Mouse (Mus musculus) midbrain, postnatal 0 days (tissue): ENCODE measurements around the gene Rasgef1c. TPM values are rescaled to one million over a fixed set of nuclear protein-coding genes. Genes with fewer than 3 reads are reported as not detected.

ENCODE experiments used
- ATAC-seq: fragments of 200-750 bp; cut with Nextera tagmentation; 2 replicates; pipeline ENCODE4 v1.8.0; 2017; ENCODE audit warnings: moderate number of reproducible peaks, mild to moderate bottlenecking, moderate TSS enrichment, moderate library complexity; ENCODE audit not compliant: low FRiP score
- DNase-seq: peaks from one replicate; pipeline ENCODE4 v3.0.0-alpha.2; 2015; ENCODE audit warnings: low spot score
- H3K27ac ChIP-seq: fragments of 300-500 bp; sonication (generic); 2 replicates; pipeline ENCODE4 v1.5.1; 2014; ENCODE audit warnings: low read depth, mild to moderate bottlenecking, low read length, mixed read lengths
- H3K27me3 ChIP-seq: fragments of 300-500 bp; sonication (generic); 2 replicates; pipeline ENCODE4 v1.6.1; 2014; ENCODE audit warnings: low read length, control low read depth, mixed read lengths; ENCODE audit not compliant: insufficient read depth
- H3K36me3 ChIP-seq: fragments of 300-500 bp; sonication (generic); 2 replicates; pipeline ENCODE4 v1.6.1; 2014; ENCODE audit warnings: low read length, control low read depth, mixed read lengths; ENCODE audit not compliant: insufficient read depth
- H3K4me1 ChIP-seq: fragments of 300-500 bp; sonication (generic); 2 replicates; pipeline ENCODE4 v1.6.1; 2014; ENCODE audit warnings: mild to moderate bottlenecking, control low read depth, antibody characterized with exemption, low read length, mixed read lengths; ENCODE audit not compliant: insufficient read depth
- H3K4me2 ChIP-seq: fragments of 300-500 bp; sonication (generic); 2 replicates; pipeline ENCODE4 v1.6.1; 2014; ENCODE audit warnings: low read depth, mild to moderate bottlenecking, low read length, mixed read lengths; ENCODE audit not compliant: poor library complexity, severe bottlenecking
- H3K4me3 ChIP-seq: fragments of 300-500 bp; sonication (generic); 2 replicates; pipeline ENCODE4 v1.5.1; 2014; ENCODE audit warnings: low read depth, mild to moderate bottlenecking, low read length, moderate library complexity
- H3K9ac ChIP-seq: fragments of 300-500 bp; sonication (generic); replicated peaks from 2 replicates; pipeline ENCODE4 v1.6.1; 2014; ENCODE audit warnings: mild to moderate bottlenecking, low read length, moderate library complexity, mixed read lengths; ENCODE audit not compliant: poor library complexity, severe bottlenecking
- H3K9me3 ChIP-seq: fragments of 300-500 bp; sonication (generic); 2 replicates; pipeline ENCODE4 v1.6.1; 2016; ENCODE audit warnings: low read length, control low read depth
- CTCF ChIP-seq: IDR thresholded peaks from 2 replicates; pipeline ENCODE4 v1.5.1; 2016; ENCODE audit warnings: antibody characterized with exemption, mild to moderate bottlenecking
- WGBS: fragments of 180-500 bp; shearing (Covaris S2); extraction: QIAGEN DNeasy Blood & Tissue Kit; methylation state at CpG from one replicate; pipeline ENCODE4 v1.1.7; 2014; 5-methylcytosine and 5-hydroxymethylcytosine counted together
- microRNA-seq: library from miRNA; unstranded; fragments of <30 nt; microRNA quantifications from one replicate; pipeline ENCODE4, GENCODE M21; 2016; ENCODE audit warnings: borderline number of aligned reads
- polyA plus RNA-seq: library from polyadenylated mRNA; unstranded; fragments of >200 nt; fragmentation: Nextera tagmentation; extraction: Ambion mirVana; gene quantifications from 2 replicates; pipeline ENCODE4 v1.2.1, GENCODE M21; 2015
- total RNA-seq: library from RNA; depleted of rRNA; stranded (reverse); fragments of >200 nt; gene quantifications from 2 replicates; pipeline ENCODE4 v1.2.3, GENCODE M21; 2014; rRNA removed

Rasgef1c gene
- total and polyA plus RNA-seq, 2 experiments from 2014 or later = 43.3 to 45.7 TPM

DNA sequence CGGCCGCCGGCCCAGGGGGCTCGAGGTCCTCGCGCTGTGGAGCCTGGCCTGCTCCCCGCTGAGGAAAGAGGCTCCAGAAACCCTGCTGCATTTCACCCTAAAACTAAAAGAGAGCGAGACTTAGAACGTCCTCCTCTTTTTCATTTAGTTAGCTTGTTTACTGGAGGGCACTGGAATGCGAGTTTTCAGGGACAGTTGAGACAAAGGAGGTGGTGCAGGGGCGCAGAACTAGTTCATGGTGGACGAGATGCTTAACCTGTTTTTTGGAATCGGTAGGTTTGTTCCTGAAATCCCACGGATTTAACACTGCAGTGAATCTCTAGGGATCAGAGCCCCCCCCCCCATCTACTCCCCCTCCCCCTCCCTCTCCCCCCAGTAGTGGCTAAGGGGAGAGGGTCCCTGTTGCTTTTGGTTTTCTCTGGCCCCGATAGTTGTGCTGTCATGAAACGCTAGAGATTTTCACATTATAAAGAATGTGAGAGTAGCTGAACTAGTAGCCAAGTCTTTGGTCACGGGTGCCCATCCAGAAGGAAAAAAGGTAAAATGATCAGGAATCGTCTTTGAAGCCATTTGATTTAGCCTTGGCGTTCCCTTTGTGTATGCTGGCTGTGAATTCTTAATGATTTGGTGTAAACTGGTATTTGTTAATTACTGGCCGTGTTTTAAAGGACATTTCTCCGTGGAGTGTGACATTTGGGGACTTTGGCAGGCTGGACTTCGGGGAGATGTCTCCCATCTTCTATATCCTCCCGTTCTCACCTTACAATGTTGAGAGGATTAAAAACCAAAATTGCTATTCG is 124.3 kb downstream of the Rasgef1c start:
- Histone ChIP-seq H3K4me2 (peak overlapping the region; percentile 68), H3K27ac (peak overlapping the region; percentile 99), H3K9me3 (no peaks in the 10 kb centered on the region), H3K27me3 (no peaks in the 10 kb centered on the region), H3K4me1 (peaks cover 20% of the 10 kb centered on the region), H3K9ac (peak overlapping the region; percentile 98), H3K4me3 (peak overlapping the region; percentile 98), H3K36me3 (no peaks in the 10 kb centered on the region)
- peak; percentile 17 for DNase-seq
- WGBS = 1% methylated on average over 24 of the region's 24 CpGs
- no peak for TF ChIP-seq CTCF
- no peak for ATAC-seq

- 12% methylated on average over 3 of the region's 3 CpGs for WGBS
These were observed 125.0 kb downstream of the Rasgef1c start for GRCm38 (mm10) chr11:50026521-50027090.

GRCm38 (mm10) chr11:50028416-50028815 is 126.8 kb downstream of the Rasgef1c start:
- no peak for ATAC-seq
- peak; percentile 18 for DNase-seq
- no peak overlapping the region for H3K27ac ChIP-seq
- no peaks in the 10 kb centered on the region for H3K36me3 ChIP-seq
- no peak overlapping the region for H3K4me3 ChIP-seq
- no peaks in the 10 kb centered on the region for H3K27me3 ChIP-seq
- H3K9ac ChIP-seq = no peak overlapping the region
- H3K4me1 ChIP-seq = peaks cover 26% of the 10 kb centered on the region
- no peak for TF ChIP-seq CTCF
- peak overlapping the region; percentile 38 for H3K4me2 ChIP-seq
- H3K9me3 ChIP-seq = no peaks in the 10 kb centered on the region

More at GRCm38 (mm10) chr11:50026521-50027090, 125.0 kb downstream of the Rasgef1c start:
- ATAC-seq (no peak), DNase-seq (no peak)
- TF ChIP-seq CTCF = no peak
- H3K27me3 ChIP-seq = no peaks in the 10 kb centered on the region
- H3K9me3 ChIP-seq = no peaks in the 10 kb centered on the region
- H3K27ac ChIP-seq = peak overlapping the region; percentile 20; the same call in 1 of the 2 replicates
- H3K9ac ChIP-seq = peak overlapping the region; percentile 98
- H3K4me2 ChIP-seq = peak overlapping the region; percentile 68
- H3K4me1 ChIP-seq = peaks cover 22% of the 10 kb centered on the region
- H3K4me3 ChIP-seq = peak overlapping the region; percentile 98
- H3K36me3 ChIP-seq = no peaks in the 10 kb centered on the region

Small RNA genes within 50 kb of the gene (microRNA-seq; reads per million reads assigned to microRNA genes)
- gene Gm23492 = not detected

Other genes starting within 250 kb of the Rasgef1c start
- not detected in 2 replicates for gene Scgb3a1, start 238.2 kb upstream of the Rasgef1c start, total RNA-seq
- 0.59 TPM in 1 of 2 replicates, not detected in the other for gene Scgb3a1, start 238.2 kb upstream of the Rasgef1c start, polyA plus RNA-seq
- 28.9 and 53.1 TPM in 2 replicates for gene Cnot6, start 189.1 kb upstream of the Rasgef1c start, total RNA-seq
- gene Cnot6, start 189.1 kb upstream of the Rasgef1c start, polyA plus RNA-seq = 21.7 and 26.9 TPM in 2 replicates
- gene Gfpt2, start 107.7 kb upstream of the Rasgef1c start, total RNA-seq = 3.1 and 6.0 TPM in 2 replicates
- 3.9 and 4.3 TPM in 2 replicates for gene Gfpt2, start 107.7 kb upstream of the Rasgef1c start, polyA plus RNA-seq
- 128 and 157 TPM in 2 replicates for gene Mapk9, start 55.1 kb upstream of the Rasgef1c start, total RNA-seq
- gene Mapk9, start 55.1 kb upstream of the Rasgef1c start, polyA plus RNA-seq = 70.4 and 72.1 TPM in 2 replicates
- gene Rnf130, start 123.5 kb downstream of the Rasgef1c start, total RNA-seq = 90.4 and 127 TPM in 2 replicates
- 54.3 and 59.4 TPM in 2 replicates for gene Rnf130, start 123.5 kb downstream of the Rasgef1c start, polyA plus RNA-seq
- gene Tbc1d9b, start 229.6 kb downstream of the Rasgef1c start, total RNA-seq = 58.5 and 68.8 TPM in 2 replicates
- 31.3 and 32.5 TPM in 2 replicates for gene Tbc1d9b, start 229.6 kb downstream of the Rasgef1c start, polyA plus RNA-seq